ENCODE assay signal across 9 mouse cellular contexts in genomic region chr5:127649077-127649476, GRCm38 (mm10). TPM values are rescaled to one million over a fixed set of nuclear protein-coding genes. Genes with fewer than 3 reads are reported as not detected.
DNase-seq lines count a peak whose midpoint lies in the region; ATAC-seq and TF ChIP-seq lines count a peak whose summit lies in the region.
"Had no signal": no experiment of that assay in that cellular context is flagged by ENCODE, and none has a peak within 500 bp of the region (broad histone marks: within the 10 kb centered on the region; RNA-seq: fewer than 3 reads in every experiment).

No protein-coding gene starts in this region.

- ATAC-seq in liver, embryonic 12.5 days: no peak
- ATAC-seq in neural tube, embryonic 11.5 days (ENCODE audit: insufficient read depth, low FRiP score, low TSS enrichment): no peak
- ATAC-seq in erythroblast, adult 5-6 weeks (replicated peaks; ENCODE audit: low FRiP score, poor library complexity, severe bottlenecking): no peak

- H3K9ac ChIP-seq in liver, adult 2 months (ENCODE audit: low read depth, low read length): no peak overlapping the region
- H3K9ac ChIP-seq in liver, embryonic 12.5 days: no peak overlapping the region
- H3K9ac ChIP-seq in neural tube, embryonic 11.5 days (ENCODE audit: low read length): no peak overlapping the region
- H3K9ac ChIP-seq: limb, embryonic 12.5 days had no signal

- peaks cover 32% of the 10 kb centered on the region for H3K36me3 ChIP-seq in liver, adult 2 months (ENCODE audit: control insufficient read depth, insufficient read depth, low read length)
- no peaks in the 10 kb centered on the region for H3K36me3 ChIP-seq in liver, embryonic 12.5 days
- H3K36me3 ChIP-seq in neural tube, embryonic 11.5 days (ENCODE audit: control insufficient read depth, insufficient read depth, low read length): no peaks in the 10 kb centered on the region
- H3K36me3 ChIP-seq: limb, embryonic 12.5 days had no signal

- no peak overlapping the region for H3K4me3 ChIP-seq in liver, adult 2 months (ENCODE audit: insufficient read depth, low read depth, low read length)
- H3K4me3 ChIP-seq in liver, embryonic 12.5 days: no peak overlapping the region
- no peak overlapping the region for H3K4me3 ChIP-seq in cortical plate, adult 2 months (ENCODE audit: insufficient read depth, low read length)
- H3K4me3 ChIP-seq in neural tube, embryonic 11.5 days (ENCODE audit: low read depth, low read length): no peak overlapping the region
- H3K4me3 ChIP-seq: limb, embryonic 12.5 days had no signal

- H3K79me2 ChIP-seq in liver, adult 2 months (ENCODE audit: control insufficient read depth, insufficient read depth, low read length): 0 out of 2 replicates have a peak, but pooled peaks cover 3% of the 10 kb centered on the region

- DNase-seq in cerebellum, adult 11 months: peak; percentile 10
- no peak for DNase-seq in cerebellum, adult 11-12 months
- no peak for DNase-seq in liver, adult 2 months (ENCODE audit: extremely low read depth, low read depth, low spot score)
- DNase-seq in neural tube, embryonic 11.5 days (ENCODE audit: low spot score): peak; percentile 22
- DNase-seq in urinary bladder, postnatal 14 days (ENCODE audit: low spot score): no peak

- no peak overlapping the region for H3K4me2 ChIP-seq in liver, embryonic 12.5 days
- H3K4me2 ChIP-seq in neural tube, embryonic 11.5 days (ENCODE audit: low read depth): no peak overlapping the region
- H3K4me2 ChIP-seq: limb, embryonic 12.5 days had no signal

- no peak for TF ChIP-seq POLR2A in liver, adult 2 months (IDR thresholded peaks at IDR 0.05; ENCODE audit: extremely low read depth, insufficient read depth, low read length)
- TF ChIP-seq POLR2A in cortical plate, adult 2 months (IDR thresholded peaks at IDR 0.05; ENCODE audit: extremely low read depth, insufficient read depth, low read length): no peak

- H3K27ac ChIP-seq in liver, adult 2 months (replicated peaks; ENCODE audit: insufficient read depth, low read depth, low read length): no peak overlapping the region
- no peak overlapping the region for H3K27ac ChIP-seq in liver, embryonic 12.5 days
- H3K27ac ChIP-seq in cortical plate, adult 2 months (ENCODE audit: insufficient read depth, low read length): no peak overlapping the region
- H3K27ac ChIP-seq in neural tube, embryonic 11.5 days (ENCODE audit: low read depth, low read length): no peak overlapping the region
- H3K27ac ChIP-seq: limb, embryonic 12.5 days had no signal

- no peaks in the 10 kb centered on the region; the same call in 1 of the 2 replicates for H3K9me3 ChIP-seq in liver, embryonic 12.5 days (replicated peaks)
- H3K9me3 ChIP-seq in neural tube, embryonic 11.5 days (ENCODE audit: control insufficient read depth, low read length): no peaks in the 10 kb centered on the region

- no peaks in the 10 kb centered on the region for H3K27me3 ChIP-seq in liver, adult 2 months (ENCODE audit: control insufficient read depth, insufficient read depth, low read length)
- no peaks in the 10 kb centered on the region for H3K27me3 ChIP-seq in liver, embryonic 12.5 days (replicated peaks)
- no peaks in the 10 kb centered on the region for H3K27me3 ChIP-seq in neural tube, embryonic 11.5 days (ENCODE audit: control insufficient read depth, insufficient read depth, low read length)
- H3K27me3 ChIP-seq: limb, embryonic 12.5 days had no signal

- peaks cover 2% of the 10 kb centered on the region; the same call in 1 of the 2 replicates for H3K4me1 ChIP-seq in liver, adult 2 months (ENCODE audit: control insufficient read depth, insufficient read depth, low read length)
- no peaks in the 10 kb centered on the region for H3K4me1 ChIP-seq in liver, embryonic 12.5 days
- H3K4me1 ChIP-seq in cortical plate, adult 2 months (ENCODE audit: control insufficient read depth, insufficient read depth, low read length): no peaks in the 10 kb centered on the region
- H3K4me1 ChIP-seq in neural tube, embryonic 11.5 days (ENCODE audit: control insufficient read depth, insufficient read depth, low read length): no peaks in the 10 kb centered on the region

- TF ChIP-seq CTCF in liver, adult 2 months (IDR thresholded peaks at IDR 0.05; ENCODE audit: low read depth, low read length): peak; percentile 81
- TF ChIP-seq CTCF in cortical plate, adult 2 months (IDR thresholded peaks at IDR 0.05; ENCODE audit: extremely low read depth, insufficient read depth, low read length): peak; percentile 52

RNA-seq across cellular contexts. Expression of gene Slc15a4, which starts 16.4 kb away (rescaled TPM):
- 46.7 and 51.9 TPM in 2 replicates for total RNA-seq in liver, adult 2 months (2014; rRNA removed)
- 22.4 and 26.8 TPM in 2 replicates for polyA plus RNA-seq in liver, adult 2 months (2012; rRNA removed)
- 14.1 and 14.9 TPM in 2 replicates for polyA plus RNA-seq in liver, embryonic 12.5 days (2016; fragmentation: Nextera tagmentation; extraction: Ambion mirVana)
- polyA plus RNA-seq in cortical plate, adult 2 months (2012; rRNA removed): 21.3 and 32.0 TPM in 2 replicates
- polyA plus RNA-seq in neural tube, embryonic 11.5 days (2014; fragmentation: Nextera tagmentation; extraction: Ambion mirVana): 20.6 and 25.5 TPM in 2 replicates
- total RNA-seq in erythroblast, adult 5-6 weeks (2015; ENCODE audit: low replicate concordance): 5.4 and 37.6 TPM in 2 replicates
- 10.0 and 12.1 TPM in 2 replicates for total RNA-seq in erythroblast, adult 5-6 weeks (2017; ENCODE audit: low replicate concordance)

RNA-seq across cellular contexts. Expression of gene Glt1d1, which starts 17.0 kb away (rescaled TPM):
- 35.4 and 38.2 TPM in 2 replicates for total RNA-seq in liver, adult 2 months (2014; rRNA removed)
- 9.7 and 14.4 TPM in 2 replicates for polyA plus RNA-seq in liver, adult 2 months (2012; rRNA removed)
- 0.08 and 0.28 TPM in 2 replicates for polyA plus RNA-seq in liver, embryonic 12.5 days (2016; fragmentation: Nextera tagmentation; extraction: Ambion mirVana)
- 20.5 and 20.9 TPM in 2 replicates for polyA plus RNA-seq in cortical plate, adult 2 months (2012; rRNA removed)
- 0.89 and 1.1 TPM in 2 replicates for polyA plus RNA-seq in neural tube, embryonic 11.5 days (2014; fragmentation: Nextera tagmentation; extraction: Ambion mirVana)
- total RNA-seq in erythroblast, adult 5-6 weeks (2015; ENCODE audit: low replicate concordance): 1.3 TPM in 2 replicates
- total RNA-seq in erythroblast, adult 5-6 weeks (2017; ENCODE audit: low replicate concordance): 0.77 and 1.7 TPM in 2 replicates

Comparison
In these comparisons a context has a peak if more than half of its experiments do, and no peak if none do; other contexts are left out.
1. DNase-seq: peak in cerebellum, adult 11 months (single experiment) and neural tube, embryonic 11.5 days (single experiment); none in cerebellum, adult 11-12 months (single experiment), liver, adult 2 months (single experiment) and urinary bladder, postnatal 14 days (single experiment).